Mouse (Mus musculus): ENCODE data around the gene Ncf2.

The Ncf2 gene

DNA sequence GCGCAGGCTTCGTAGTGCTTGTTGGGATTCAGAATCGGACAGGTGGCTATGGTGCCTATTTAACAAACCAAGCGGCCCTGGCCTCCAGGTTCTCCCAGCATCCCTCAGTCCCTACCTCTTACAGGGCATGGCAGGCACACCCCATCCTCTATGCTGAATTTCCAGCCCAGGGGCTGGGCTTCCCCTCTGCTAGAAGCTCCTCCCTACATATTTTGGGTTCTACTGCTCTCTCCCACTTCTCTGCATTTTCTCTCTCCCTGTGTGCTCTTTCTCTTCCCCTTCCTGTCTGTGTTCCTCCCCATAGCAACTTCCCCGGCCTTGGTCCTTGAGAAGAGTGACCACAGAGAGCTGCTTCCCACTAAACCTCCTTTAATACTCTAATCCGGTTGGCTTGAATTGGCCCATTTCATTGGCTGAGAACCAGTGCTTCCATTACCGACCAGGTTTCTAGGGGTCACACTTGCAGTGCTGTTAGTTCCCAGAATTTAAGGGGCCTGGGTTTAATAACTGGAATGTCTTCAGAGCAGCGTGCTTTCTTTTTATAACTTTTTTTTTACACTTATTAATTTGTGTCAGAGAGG, 3.2 kb upstream of the Ncf2 start:
- no peak for DNase-seq (ENCODE audit: extremely low spot score, low spot score)

DNA sequence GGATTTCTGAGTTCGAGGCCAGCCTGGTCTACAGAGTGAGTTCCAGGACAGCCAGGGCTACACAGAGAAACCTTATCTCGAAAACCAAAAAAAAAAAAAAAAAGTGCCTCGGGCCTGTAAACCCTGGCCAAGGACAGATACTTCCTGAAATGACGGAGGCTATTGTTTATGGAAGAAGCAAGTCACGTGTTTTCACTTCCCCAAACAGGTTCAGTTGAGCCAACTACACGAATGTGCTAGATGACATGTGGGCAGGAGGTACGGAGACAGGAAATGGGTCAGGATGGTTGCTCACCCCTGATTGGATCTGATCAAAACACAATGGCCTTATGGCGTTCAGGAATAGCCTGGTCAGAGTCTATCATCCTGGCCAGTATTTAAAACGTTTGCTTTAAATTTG, 1.9 kb upstream of the Ncf2 start:
- no peak for DNase-seq (ENCODE audit: extremely low spot score, low spot score)

DNA sequence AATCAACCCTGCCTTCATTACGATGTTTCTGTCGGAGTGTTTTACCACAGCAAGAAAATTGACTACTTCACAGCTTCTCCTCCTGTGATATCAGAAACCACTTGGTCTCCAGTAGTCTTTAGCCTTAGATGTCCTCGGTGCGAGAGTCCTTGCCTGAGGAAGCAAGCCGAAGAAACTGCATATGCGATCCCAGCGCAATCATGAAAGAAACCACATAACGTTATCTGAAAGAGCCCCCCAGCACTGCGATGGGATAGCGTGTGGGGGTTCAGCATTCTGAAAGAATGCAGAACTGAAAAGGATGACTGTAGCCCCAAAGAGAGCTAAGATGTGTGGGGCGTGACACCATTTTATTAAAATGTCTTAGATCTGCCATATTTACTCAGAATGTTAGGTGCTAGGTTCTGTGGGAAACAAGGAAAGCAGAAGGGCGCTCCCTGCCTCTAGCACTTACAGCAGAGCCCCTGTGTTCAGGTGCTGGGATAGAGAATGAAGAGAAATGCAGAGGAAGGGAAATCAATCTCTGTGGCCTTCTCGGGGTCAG, 711 bp downstream of the Ncf2 start:
- DNase-seq (ENCODE audit: extremely low spot score, low spot score), result no peak

DNA sequence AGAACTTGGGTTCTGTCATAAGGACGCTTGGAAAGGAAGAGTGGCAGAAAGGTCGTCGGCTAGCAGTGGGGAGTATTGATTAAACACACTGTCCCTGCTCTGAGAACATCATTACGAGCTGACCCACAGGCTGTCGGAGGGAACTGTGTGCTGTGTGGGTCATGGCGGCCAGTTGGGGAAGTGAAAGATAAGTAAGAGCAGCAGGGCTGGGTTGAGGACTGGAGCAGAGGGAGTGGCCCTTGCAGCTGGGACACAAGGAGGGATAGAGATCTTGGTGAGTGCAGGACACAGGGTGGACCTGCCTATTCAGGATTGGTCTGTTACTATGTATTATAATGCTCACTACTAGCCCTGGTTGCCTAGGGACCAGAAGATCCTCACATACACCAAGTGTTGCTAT, 4.9 kb downstream of the Ncf2 start:
- no peak for DNase-seq (ENCODE audit: extremely low spot score, low spot score)

DNA sequence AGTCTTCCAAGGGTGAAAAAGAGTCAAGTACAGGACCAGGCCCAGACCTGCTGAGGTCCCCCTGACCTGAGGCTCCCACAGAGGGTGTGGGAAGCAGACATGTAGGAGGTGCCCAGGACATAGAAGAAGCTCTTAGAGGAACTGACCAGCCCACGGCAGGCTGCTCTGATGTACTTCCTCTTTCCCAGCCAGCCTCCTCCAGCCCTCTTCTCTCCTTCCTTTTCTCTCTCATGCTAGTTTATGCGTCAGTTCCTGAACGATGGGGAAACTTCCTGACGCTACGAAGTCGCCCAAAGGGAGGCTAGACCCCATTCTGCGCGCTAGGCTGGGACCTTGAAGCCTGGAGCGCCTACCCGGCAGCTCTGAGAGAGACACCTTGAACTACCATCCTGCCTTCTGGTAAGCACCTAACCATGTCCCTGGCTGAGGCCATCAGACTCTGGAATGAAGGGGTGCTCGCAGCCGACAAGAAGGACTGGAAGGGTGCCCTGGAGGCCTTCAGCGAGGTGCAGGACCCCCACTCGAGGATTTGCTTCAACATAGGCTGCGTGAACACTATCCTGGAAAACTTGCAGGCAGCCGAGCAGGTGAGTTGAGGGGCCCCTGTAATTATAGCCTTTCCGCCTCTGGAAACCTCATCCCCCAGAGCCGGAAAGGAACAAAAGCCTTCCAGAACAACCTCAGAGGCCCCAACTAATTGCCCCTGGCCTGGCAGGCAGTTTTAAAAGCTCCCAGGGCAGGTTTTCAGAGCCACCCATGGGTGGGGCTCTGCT, 7.8 kb downstream of the Ncf2 start:
- DNase-seq (ENCODE audit: extremely low spot score, low spot score), result no peak

DNA sequence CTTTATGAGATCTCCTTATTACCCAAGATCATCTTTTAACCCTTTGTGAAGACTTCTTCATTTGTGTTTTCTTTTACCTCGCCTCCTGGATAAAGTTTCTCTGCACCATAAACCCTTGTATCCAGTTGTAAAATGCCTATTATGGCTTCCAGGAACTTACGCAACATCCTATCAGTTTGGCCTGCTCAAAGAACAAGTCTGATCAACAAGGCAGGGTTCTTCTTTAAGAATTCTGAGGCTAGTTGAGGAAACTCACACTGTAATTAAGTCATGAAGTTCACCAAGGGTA, 8.3 kb downstream of the Ncf2 start:
- no peak for DNase-seq (ENCODE audit: extremely low spot score, low spot score)

DNA sequence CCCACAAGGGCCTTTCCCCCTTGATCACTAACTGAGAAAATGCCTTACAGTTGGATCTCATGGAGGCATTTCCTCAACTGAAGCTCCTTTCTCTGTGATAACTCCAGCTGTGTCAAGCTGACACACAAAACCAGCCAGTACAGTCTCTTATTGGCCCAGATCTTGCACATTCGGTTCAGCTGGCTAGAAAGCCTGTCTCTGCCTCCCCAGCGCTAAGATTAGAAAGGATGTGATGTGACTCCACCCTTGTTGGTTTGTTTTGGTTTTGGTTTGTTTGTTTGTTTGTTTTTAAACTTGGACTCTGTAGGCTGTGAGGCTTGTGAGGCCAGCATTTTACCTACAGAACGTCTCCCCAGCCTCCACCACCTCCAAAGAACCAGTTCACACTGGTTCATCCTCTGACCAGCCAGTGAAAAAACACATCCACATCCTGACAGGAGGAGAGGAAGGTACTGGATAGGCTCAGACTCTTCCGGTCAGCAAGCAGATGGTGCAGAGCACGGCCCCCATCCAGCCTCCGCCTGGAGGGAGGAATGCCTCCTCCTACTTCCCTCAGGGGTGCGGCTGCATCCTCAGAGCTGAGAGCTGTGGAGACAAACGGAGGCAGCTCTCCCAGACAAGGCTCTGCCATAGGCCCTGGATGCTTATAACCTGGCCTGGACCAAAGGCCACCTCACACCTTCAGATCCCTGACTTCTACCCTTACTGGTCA, 9.7 kb downstream of the Ncf2 start:
- DNase-seq (ENCODE audit: extremely low spot score, low spot score), result no peak

DNA sequence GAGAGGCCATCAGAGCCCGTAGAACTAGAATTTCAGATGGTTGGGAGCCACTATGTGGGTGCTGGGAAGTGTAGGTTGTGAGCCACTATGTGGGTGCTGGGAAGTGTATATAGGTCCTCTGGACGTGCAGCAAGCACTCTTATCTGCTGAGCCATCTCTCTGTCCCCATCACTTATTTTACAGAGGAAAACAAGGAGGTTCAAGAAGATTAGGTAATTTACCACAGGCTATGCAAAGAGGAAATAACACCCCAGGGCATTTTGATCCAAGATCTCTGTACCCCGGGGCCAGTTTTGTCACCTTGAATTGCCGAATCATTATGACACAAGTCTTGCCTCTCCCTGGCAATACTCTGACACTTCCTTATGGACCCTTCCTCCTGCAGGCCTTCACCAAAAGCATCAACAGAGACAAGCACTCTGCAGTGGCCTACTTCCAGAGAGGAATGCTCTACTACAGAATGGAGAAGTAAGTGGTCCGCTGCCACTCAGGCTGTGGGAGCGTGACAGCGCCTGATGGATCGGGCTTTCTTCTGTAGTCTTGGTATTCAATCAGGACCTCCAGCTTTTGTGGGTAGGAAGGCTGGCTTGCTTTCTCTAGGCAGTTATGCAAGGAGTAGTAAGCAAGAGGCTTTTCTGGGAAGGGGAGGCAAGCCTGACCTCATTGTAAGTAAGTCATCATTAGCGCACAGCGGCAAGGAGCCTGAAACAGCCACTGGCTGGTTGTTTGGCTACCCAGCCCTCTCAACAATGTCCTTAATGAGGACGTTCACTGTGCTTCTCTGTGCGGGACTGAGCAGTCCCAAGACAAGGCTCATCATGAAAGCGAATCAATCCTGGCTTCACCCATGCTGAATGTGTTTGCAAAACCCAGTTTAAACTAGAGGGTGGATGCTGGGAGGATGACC, 10.8 kb downstream of the Ncf2 start:
- no peak for DNase-seq (ENCODE audit: extremely low spot score, low spot score)

DNA sequence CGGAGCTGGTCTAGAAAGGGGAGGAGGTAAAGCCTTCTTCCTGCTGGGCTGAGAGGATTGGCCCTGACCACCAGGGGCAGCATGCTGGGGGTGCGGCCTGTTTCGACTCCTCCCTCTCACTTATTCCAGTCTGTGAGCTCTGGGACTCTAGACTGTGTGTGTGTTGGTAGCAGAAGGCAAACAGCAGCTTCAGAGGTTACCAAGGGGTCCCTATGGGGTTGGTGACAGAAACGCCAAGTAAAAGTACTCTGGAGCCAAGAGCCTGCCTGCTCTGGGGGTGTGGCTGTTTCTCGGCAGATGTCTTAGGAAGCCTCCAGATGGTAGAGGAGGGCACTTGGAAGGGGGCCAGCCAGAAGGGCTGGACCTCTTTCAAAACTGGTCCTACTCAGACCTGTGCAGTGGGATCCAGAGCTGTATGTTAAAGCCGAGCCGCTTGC, 15.3 kb downstream of the Ncf2 start:
- peak; percentile 64 for DNase-seq (ENCODE audit: extremely low spot score, low spot score)

DNA sequence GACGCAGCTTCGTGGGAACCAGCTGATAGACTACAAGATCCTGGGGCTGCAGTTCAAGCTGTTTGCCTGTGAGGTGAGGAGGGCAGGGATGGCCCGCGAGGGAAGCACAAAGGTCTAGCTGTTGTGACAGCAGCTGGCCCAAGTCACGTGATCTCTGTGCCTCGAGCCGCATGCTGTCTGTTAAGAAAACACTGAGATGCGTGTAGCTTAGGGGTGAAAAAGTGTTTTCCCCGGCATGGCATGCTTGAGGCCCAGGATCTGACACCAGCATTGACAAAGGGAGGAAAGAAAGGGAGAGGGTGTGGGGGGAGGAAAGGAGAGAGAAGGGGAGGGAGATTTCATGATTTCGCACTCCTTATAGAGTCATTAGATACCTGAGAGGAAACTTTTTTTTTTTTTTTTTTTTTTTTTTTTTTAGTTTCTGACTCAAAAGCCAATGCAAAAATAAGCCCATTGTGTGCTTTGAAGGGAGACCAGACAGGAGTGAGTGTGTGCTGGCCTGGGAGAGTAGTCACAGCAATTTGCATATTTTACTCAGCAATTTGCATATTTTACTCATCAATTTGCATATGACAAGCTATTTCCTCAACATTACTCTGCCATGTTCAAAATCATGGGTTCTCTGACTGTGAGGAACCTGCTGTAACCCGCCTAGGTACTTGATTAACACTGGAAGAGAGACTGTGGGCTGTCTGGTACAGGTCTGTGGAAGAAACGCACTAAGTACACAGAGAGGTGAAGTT, 17.2 kb downstream of the Ncf2 start:
- peak; percentile 63 for DNase-seq (ENCODE audit: extremely low spot score, low spot score)

DNA sequence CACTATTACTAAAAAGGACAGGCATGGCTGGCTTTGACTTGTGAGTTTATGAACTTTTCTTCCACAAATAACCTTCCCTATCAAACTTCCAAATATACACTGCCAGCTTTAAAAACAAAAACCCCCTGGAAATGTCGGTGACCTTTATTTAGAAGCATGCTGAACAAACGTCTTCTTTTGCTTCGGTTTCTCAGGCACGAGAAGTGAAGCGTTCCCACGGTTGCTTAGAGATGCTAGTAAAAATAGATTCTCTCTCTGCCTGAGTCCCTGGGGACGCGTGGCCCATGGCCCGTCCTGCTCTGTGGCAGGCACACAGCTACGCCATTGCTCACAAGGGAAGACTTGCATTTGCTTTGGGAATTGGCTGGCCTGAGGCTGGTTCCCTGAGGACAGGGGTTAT, 17.8 kb downstream of the Ncf2 start:
- peak; percentile 36 for DNase-seq (ENCODE audit: extremely low spot score, low spot score)

DNA sequence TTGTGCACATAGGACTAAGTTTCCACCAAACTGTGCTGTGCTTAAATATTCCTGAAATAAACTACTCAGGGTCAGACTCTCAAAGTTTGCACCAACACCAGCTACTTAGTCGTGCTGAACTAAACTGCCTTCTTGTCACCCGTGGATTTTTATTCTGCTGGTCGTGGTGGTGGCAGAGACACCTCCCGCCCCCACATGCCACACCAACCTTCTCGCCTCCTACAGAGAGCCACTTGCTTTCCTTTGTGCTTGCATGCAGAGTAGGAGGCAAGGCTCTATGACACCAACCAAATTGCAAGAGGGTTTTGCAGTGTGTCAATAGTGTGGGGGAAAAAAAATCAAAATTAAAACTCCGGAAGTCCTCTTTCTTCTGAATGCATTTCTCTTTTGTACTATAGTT, 19.6 kb downstream of the Ncf2 start:
- no peak for DNase-seq (ENCODE audit: extremely low spot score, low spot score)

DNA sequence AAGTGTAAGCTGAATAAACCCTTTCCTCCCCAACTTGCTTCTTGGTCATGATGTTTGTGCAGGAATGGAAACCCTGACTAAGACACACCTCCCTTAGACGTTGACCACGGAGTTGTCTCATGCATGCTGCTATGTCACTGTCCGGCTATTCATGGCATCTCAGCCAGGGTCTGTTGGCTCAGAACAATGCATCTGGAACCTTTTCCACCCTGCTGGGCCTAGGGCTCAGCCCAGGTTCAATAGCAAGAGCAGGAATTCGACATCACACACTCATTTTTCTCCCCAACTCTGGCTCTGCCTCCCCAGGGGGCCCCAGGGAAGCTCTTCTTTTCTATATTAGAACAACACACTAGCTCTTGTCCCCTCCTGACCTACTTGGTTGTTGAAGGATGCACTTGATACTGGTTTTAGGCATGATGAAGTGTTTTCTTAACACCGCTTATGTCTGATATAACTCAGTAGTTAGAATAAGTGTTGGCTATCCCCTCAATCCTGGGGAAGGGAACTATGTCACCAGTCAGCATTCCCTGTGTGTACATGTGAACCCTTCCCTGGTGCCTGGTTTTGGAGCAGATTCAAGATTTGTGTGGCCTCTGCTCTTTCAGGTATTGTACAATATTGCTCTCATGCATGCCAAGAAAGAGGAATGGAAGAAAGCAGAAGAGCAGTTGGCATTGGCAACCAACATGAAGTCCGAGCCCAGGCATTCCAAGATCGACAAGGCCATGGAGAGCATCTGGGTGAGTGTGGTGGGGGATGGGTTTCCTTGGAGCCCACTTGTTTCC, 21.1 kb downstream of the Ncf2 start:
- DNase-seq (ENCODE audit: extremely low spot score, low spot score), result no peak

DNA sequence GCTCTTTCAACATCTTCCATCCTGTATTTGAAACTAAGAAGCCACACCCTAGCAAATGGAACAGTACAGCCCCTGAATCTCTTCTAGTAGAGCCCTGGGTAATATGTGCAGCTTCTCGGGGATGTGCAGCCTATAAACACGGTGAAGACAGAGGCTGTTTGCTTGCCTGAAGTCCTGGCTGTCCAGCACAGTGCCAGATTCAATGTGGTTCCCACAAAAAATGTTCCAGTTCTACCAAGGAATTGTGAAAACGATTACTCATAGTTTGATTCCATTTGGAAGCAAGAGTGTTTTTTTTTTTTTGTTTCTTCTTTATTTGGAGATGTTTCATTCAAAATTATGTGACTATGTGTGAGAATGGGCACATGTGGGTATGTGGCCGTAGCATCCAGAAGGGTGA, 21.8 kb downstream of the Ncf2 start:
- no peak for DNase-seq (ENCODE audit: extremely low spot score, low spot score)

DNA sequence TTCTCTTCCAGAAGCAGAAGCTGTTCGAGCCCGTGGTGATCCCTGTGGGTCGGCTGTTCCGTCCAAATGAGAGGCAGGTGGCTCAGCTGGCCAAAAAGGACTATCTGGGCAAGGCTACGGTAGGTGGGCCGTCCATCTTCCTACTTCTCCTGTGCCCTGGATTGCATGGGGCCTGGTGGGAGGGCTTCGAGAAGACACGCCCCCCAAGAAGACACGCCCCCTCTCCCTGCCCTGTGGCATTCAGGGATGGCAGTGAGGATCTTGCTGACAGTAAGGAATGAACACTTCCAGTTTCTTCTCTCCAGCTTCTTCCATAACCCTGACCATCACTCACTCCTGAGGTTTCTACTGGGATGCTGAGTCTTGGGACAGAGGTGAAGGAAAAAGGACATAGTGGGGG, 24.2 kb downstream of the Ncf2 start:
- no peak for DNase-seq (ENCODE audit: extremely low spot score, low spot score)

DNA sequence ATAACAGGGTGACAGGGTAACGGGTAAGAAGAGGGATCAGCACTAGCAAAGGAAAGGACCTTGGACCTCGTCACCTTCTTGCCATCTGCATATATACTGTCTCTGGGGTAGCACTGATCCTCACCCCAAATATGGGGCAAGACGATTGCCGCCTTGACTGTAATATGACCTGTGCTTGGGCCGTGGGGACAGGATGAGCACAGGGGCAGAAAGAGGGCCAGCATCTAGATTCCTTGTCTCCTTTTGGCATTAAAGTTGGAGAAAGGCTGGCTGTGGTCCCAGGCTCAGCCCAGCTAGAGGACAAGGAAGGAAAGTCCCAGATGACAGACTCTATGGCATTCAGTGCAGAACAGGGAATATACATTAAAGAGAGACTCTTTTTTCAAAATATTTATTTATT, 26.5 kb downstream of the Ncf2 start:
- DNase-seq (ENCODE audit: extremely low spot score, low spot score), result no peak

DNA sequence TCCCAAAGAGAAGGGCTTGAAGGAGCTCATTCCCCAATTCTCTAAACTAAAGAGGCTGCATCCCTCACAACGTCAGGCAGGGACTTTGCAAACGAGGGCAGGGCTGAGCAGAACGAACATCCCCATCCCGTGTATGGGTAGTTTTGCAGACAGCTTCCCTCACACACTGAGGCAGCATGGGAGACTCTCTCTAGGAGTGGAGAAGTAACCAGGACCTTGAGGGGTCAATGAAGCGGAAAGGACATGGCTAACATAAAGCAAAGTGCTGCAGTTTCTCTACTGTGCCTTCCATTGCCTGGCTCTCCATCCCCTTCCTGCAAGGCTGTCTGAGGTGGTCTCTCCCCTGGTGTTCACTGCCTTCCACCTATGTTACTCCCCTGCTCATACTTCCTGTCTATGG, 28.2 kb downstream of the Ncf2 start:
- no peak for DNase-seq (ENCODE audit: extremely low spot score, low spot score)

DNA sequence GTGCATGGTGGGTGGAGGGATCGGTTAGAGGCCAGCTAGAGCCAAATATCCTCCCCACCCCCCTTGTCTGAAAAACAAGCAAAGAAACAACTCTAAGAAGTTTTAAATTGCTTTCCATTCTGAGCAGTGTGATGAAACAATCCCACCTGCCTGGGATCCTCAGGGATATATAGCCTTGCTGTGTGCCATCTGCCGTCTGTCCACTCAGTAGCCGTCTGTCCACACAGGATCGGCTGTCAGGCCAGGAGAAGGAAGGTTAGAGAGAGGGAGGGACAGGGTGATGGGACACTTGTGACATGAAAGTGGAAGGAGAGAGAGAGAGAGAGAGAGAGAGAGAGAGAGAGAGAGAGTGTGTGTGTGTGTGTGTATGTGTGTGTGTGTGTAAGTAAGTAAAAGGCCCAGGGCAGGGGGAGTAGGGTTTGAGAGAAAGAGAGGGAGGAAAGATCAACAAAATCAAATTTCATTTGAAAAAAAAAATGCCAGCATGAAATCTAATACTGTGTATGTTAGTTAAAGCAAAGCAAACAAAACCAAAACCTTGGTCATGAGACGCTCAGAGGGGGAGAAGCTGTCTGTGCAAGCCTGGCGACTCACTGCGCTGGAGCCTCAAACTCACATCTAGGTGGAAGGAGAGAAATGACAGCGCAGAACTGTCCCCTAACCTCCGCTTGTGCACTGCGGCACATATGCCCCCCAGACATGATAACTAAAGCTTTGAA, 28.8 kb downstream of the Ncf2 start:
- no peak for DNase-seq (ENCODE audit: extremely low spot score, low spot score)

DNA sequence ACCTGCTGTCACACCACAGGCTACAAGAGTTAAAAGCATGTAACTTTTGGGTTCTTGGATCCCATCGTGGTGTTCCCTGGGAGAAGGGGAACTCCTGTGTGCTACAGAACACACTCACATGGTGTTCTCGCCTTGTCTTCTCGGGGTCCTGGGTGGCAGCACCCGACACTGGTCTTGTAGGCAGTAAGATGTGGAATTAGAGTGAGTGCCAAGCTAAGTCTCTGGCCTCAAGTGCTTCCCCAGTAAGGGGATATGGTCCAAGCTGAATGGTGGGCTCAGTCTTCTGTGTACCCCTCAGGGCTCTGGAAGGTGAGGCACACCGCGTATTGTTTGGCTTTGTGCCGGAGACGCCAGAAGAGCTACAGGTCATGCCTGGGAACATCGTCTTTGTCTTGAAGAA, 30.1 kb downstream of the Ncf2 start:
- DNase-seq (ENCODE audit: extremely low spot score, low spot score), result no peak
